Mouse (Mus musculus): ENCODE measurements at regions not wholly inside any gene's neighbourhood (a gene's known extent, or its start where the extent isn't known, plus 50 kb on each side); places are given as distances from the start of the nearest gene placed in this dataset.

DNA sequence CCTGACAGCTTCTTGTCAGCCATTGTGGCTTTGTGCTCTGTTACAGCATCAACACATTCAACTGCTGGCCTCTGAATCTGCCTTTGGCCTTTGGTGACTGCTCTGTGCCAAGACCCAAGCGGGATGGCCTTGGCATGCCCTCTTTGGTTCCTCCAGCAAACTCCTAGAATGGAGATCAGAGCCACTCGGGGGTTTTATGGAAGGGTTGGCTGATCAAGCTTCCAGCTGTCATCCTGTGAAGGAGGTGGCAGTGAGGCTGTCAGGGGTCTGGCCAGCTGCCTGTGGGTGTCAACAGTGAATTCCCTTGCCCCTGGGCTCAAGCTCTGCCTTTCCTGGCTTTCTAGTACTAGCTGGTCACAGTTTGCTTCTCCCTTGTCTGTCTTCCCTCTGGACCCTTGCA, 195.6 kb downstream of the Bcl2l11 start:
- Histone ChIP-seq H3K27ac (no peak overlapping the region), H3K36me3 (replicated peaks; ENCODE audit: control insufficient read depth, insufficient read depth, low read depth) (no peaks in the 10 kb centered on the region), H3K9me3 (ENCODE audit: control insufficient read depth, low read length) (no peaks in the 10 kb centered on the region), H3K9ac (replicated peaks) (no peak overlapping the region), H3K27me3 (ENCODE audit: control insufficient read depth, insufficient read depth, low read length) (no peaks in the 10 kb centered on the region), H3K4me1 (replicated peaks; ENCODE audit: control insufficient read depth in 2 of 2, insufficient read depth in 2 of 2, low read length in 1 of 2) (no peaks in the 10 kb centered on the region), H3K4me3 (ENCODE audit: insufficient read depth in 1 of 2, low read depth in 2 of 2, low read length in 2 of 2) (no peak overlapping the region), H3K4me2 (ENCODE audit: low read depth) (no peak overlapping the region)
- ATAC-seq (ENCODE audit: insufficient read depth) (no peak), DNase-seq (ENCODE audit: low read depth in 3 of 3, low spot score in 3 of 3) (no peak)
- no peak for TF ChIP-seq EP300 (IDR thresholded peaks at IDR 0.05; ENCODE audit: low read depth)
- 34% methylated on average over 2 of the region's 2 CpGs for WGBS (ENCODE audit: insufficient replicate concordance)

DNA sequence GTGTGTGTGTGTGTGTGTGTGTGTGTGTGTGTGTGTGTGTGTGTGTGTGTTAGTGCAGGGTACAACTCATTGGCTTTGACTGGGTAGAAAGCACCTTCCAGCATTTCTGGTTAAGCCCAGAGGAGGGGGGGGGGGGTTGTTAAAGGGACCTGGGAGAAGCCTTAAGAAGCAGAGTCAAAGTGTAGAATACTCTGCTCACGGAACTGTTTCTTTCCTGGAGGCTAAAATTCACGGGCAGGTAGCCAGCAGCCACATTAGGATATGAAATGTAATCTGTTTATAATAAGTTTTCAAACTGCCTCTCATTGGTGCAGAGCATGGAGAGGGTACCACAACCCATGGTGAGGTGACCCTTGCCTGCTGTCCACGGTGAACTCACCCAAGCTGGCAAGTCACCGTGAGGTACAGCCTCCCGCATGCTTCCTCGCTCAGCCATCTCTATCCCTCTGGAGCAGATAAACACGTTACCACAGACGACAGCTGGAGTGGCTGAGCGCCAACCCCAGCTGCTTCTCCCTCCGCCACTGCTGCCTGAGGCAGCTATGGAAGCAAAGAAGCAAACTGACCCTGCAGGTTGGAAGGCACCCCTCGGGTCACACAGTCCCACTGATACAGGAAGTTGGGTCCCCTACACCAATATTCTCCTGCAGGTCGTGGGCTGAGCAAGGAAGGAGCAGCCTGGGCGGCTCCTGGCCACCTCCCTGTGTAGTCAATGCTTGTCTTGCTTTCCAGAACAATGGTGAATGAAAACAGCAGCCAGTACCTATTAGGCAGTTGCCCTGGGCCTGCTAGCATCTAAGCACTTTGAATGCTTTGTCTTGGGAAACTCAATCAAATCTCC, 198.6 kb downstream of the Bcl2l11 start:
- Histone ChIP-seq H3K4me3 (ENCODE audit: insufficient read depth in 1 of 2, low read depth in 2 of 2, low read length in 2 of 2) (no peak overlapping the region), H3K9me3 (ENCODE audit: control insufficient read depth, low read length) (no peaks in the 10 kb centered on the region), H3K36me3 (replicated peaks; ENCODE audit: control insufficient read depth, insufficient read depth, low read depth) (no peaks in the 10 kb centered on the region), H3K27ac (no peak overlapping the region), H3K9ac (replicated peaks) (no peak overlapping the region), H3K27me3 (ENCODE audit: control insufficient read depth, insufficient read depth, low read length) (no peaks in the 10 kb centered on the region), H3K4me1 (replicated peaks; ENCODE audit: control insufficient read depth in 2 of 2, insufficient read depth in 2 of 2, low read length in 1 of 2) (no peaks in the 10 kb centered on the region), H3K4me2 (ENCODE audit: low read depth) (no peak overlapping the region)
- DNase-seq (ENCODE audit: low read depth in 3 of 3, low spot score in 3 of 3): no peak
- 38% methylated on average over 13 of the region's 13 CpGs for WGBS (ENCODE audit: insufficient replicate concordance)
- ATAC-seq (ENCODE audit: insufficient read depth): no peak
- TF ChIP-seq CTCF (IDR thresholded peaks at IDR 0.05; ENCODE audit: low read depth) (no peak), EP300 (IDR thresholded peaks at IDR 0.05; ENCODE audit: low read depth) (no peak)

DNA sequence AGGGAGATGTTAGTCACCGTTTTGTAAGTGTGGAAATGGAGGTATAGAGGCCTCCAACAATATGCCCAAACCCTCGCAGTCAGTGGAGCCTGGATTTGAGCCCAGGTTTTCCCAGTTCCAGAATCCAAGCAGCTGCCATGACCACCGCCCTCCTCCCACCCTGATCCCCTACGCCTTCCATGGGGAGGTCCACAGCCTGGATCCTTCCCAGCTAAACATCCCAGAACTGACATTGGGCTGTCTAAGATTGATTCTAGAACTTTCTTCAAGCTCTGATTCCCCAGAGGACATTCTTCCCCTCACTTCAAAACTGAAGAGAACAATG, 199.2 kb downstream of the Bcl2l11 start:
- TF ChIP-seq CTCF (IDR thresholded peaks at IDR 0.05; ENCODE audit: low read depth) (no peak), EP300 (IDR thresholded peaks at IDR 0.05; ENCODE audit: low read depth) (no peak)
- Histone ChIP-seq H3K36me3 (replicated peaks; ENCODE audit: control insufficient read depth, insufficient read depth, low read depth) (no peaks in the 10 kb centered on the region), H3K4me1 (replicated peaks; ENCODE audit: control insufficient read depth in 2 of 2, insufficient read depth in 2 of 2, low read length in 1 of 2) (no peaks in the 10 kb centered on the region), H3K4me2 (ENCODE audit: low read depth) (no peak overlapping the region), H3K4me3 (ENCODE audit: insufficient read depth in 1 of 2, low read depth in 2 of 2, low read length in 2 of 2) (no peak overlapping the region), H3K27me3 (ENCODE audit: control insufficient read depth, insufficient read depth, low read length) (no peaks in the 10 kb centered on the region), H3K9ac (replicated peaks) (no peak overlapping the region), H3K9me3 (ENCODE audit: control insufficient read depth, low read length) (no peaks in the 10 kb centered on the region), H3K27ac (no peak overlapping the region)
- DNase-seq (ENCODE audit: low read depth in 3 of 3, low spot score in 3 of 3) (no peak), ATAC-seq (ENCODE audit: insufficient read depth) (no peak)
- WGBS (ENCODE audit: insufficient replicate concordance): 61% methylated on average over 4 of the region's 4 CpGs

DNA sequence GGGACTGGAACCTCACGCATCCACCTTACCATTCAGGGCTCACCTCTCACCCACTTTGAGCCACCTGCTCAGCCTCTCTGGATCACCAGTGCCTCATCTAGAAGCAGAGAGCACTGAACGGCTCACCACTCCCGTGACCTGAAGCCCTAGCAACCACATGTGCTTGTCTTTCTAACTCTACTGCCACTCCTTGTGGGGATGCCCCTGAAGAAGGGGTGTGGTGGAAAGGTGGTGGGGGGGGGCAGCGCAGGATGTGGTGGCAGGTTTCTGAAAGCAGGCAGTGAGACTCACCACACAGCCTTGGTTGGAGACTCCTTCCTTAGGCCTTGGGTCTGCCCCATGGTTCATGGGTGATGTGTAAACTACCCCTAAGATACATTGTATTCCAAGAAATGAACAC, 199.6 kb downstream of the Bcl2l11 start:
- TF ChIP-seq CTCF (IDR thresholded peaks at IDR 0.05; ENCODE audit: low read depth) (no peak), EP300 (IDR thresholded peaks at IDR 0.05; ENCODE audit: low read depth) (no peak)
- DNase-seq (ENCODE audit: low read depth in 3 of 3, low spot score in 3 of 3) (no peak), ATAC-seq (ENCODE audit: insufficient read depth) (no peak)
- Histone ChIP-seq H3K4me2 (ENCODE audit: low read depth) (no peak overlapping the region), H3K27ac (no peak overlapping the region), H3K36me3 (replicated peaks; ENCODE audit: control insufficient read depth, insufficient read depth, low read depth) (no peaks in the 10 kb centered on the region), H3K4me1 (replicated peaks; ENCODE audit: control insufficient read depth in 2 of 2, insufficient read depth in 2 of 2, low read length in 1 of 2) (no peaks in the 10 kb centered on the region), H3K9ac (replicated peaks) (no peak overlapping the region), H3K9me3 (ENCODE audit: control insufficient read depth, low read length) (no peaks in the 10 kb centered on the region), H3K4me3 (ENCODE audit: insufficient read depth in 1 of 2, low read depth in 2 of 2, low read length in 2 of 2) (no peak overlapping the region), H3K27me3 (ENCODE audit: control insufficient read depth, insufficient read depth, low read length) (no peaks in the 10 kb centered on the region)
- 69% methylated on average over 4 of the region's 4 CpGs for WGBS (ENCODE audit: insufficient replicate concordance)

DNA sequence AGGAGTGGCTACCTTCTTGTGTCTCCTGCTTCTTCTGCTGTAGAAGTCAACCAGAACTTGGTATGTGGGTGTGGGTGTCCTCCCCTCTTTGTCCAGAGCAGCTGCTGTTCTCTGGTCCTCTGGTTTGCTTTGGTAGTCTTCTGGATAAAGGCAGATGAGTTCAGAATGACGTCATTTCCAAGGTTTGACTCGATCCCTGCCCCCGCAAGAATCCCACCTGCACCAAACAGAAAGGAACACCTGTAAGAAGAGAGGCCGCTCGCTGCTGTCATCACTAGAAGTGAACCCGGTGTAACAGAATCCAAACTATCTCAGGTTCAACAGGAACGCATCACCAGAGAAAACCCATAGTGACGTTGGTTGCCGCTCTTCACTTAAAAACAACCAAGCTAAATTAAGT, 205.0 kb downstream of the Bcl2l11 start:
- no peak for TF ChIP-seq CTCF (IDR thresholded peaks at IDR 0.05; ENCODE audit: low read depth)
- 78% methylated on average over 9 of the region's 9 CpGs for WGBS (ENCODE audit: insufficient replicate concordance)
- Histone ChIP-seq H3K9me3 (ENCODE audit: control insufficient read depth, low read length) (no peaks in the 10 kb centered on the region), H3K27me3 (ENCODE audit: control insufficient read depth, insufficient read depth, low read length) (no peaks in the 10 kb centered on the region), H3K9ac (replicated peaks) (no peak overlapping the region), H3K36me3 (replicated peaks; ENCODE audit: control insufficient read depth, insufficient read depth, low read depth) (no peaks in the 10 kb centered on the region), H3K4me1 (replicated peaks; ENCODE audit: control insufficient read depth in 2 of 2, insufficient read depth in 2 of 2, low read length in 1 of 2) (peaks cover 0 to 2% of the 10 kb centered on the region in 2 experiments; a peak in 1 of 4 replicates), H3K4me2 (ENCODE audit: low read depth) (no peak overlapping the region), H3K27ac (no peak overlapping the region), H3K4me3 (ENCODE audit: insufficient read depth in 1 of 2, low read depth in 2 of 2, low read length in 2 of 2) (no peak overlapping the region)
- no peak for DNase-seq (ENCODE audit: low read depth in 3 of 3, low spot score in 3 of 3)
- no peak for ATAC-seq (ENCODE audit: insufficient read depth)

Data from liver, embryonic 14.5 days (tissue).